Mouse (Mus musculus) CH12.LX (cell line): ENCODE results near the gene Ace3. TPM values are rescaled to one million over a fixed set of nuclear protein-coding genes. Genes with fewer than 3 reads are reported as not detected.

Experiments used
- DNase-seq: peaks from one replicate; pipeline ENCODE4 v3.0.0-alpha.2; 2013; ENCODE audit errors: extremely low read depth
- H3K27ac ChIP-seq: 2 replicates; pipeline ENCODE4 v1.5.1; 2012; ENCODE audit warnings: low read depth, mild to moderate bottlenecking, control low read depth, moderate library complexity; ENCODE audit not compliant: insufficient read depth
- H3K27me3 ChIP-seq: replicated peaks from 2 replicates; pipeline ENCODE3; 2012; ENCODE audit warnings: inconsistent platforms
- H3K36me3 ChIP-seq, 2 experiments: replicated peaks in 1 of 2; 2 replicates each; pipeline versions ENCODE3 to v1.6.1; 2012; ENCODE audit warnings: inconsistent platforms in 1 of 2, low read length in 1 of 2, mild to moderate bottlenecking in 1 of 2, mixed read lengths in 1 of 2, moderate library complexity in 1 of 2; ENCODE audit not compliant: control insufficient read depth in 1 of 2, insufficient read depth in 1 of 2
- H3K4me1 ChIP-seq, 2 experiments: 2 replicates each; pipeline ENCODE4 v1.6.1; 2012; ENCODE audit warnings: inconsistent platforms in 1 of 2, moderate library complexity in 1 of 2; ENCODE audit not compliant: insufficient read depth in 2 of 2, control insufficient read depth in 1 of 2
- H3K4me2 ChIP-seq: 2 replicates; pipeline ENCODE4 v1.6.1; 2012; ENCODE audit warnings: low read depth, mild to moderate bottlenecking, control low read depth; ENCODE audit not compliant: poor library complexity, insufficient read depth, severe bottlenecking
- H3K4me3 ChIP-seq, 3 experiments: fragments of 150-350 bp in 1 of 3; sonication (generic) in 1 of 3; replicated peaks in 1 of 3; 2 replicates each; pipeline versions ENCODE3 to v1.5.1; 2011 to 2012; ENCODE audit warnings: low read depth in 2 of 3, low read length in 2 of 3, mild to moderate bottlenecking in 2 of 3, moderate library complexity in 2 of 3, control low read depth in 1 of 3, improper control_type of control experiment in 1 of 3, inconsistent platforms in 1 of 3, mixed read lengths in 1 of 3; ENCODE audit not compliant: poor library complexity in 1 of 3
- H3K79me2 ChIP-seq: replicated peaks from 2 replicates; pipeline ENCODE4 v1.6.1; 2012; ENCODE audit warnings: mild to moderate bottlenecking, moderate library complexity; ENCODE audit not compliant: control insufficient read depth, poor library complexity, insufficient read depth, severe bottlenecking; ENCODE audit errors: extremely low read depth
- H3K9ac ChIP-seq: 2 replicates; pipeline ENCODE4 v1.6.1; 2012; ENCODE audit warnings: low read depth, mild to moderate bottlenecking, control low read depth, moderate library complexity; ENCODE audit not compliant: insufficient read depth
- H3K9me3 ChIP-seq: replicated peaks from 2 replicates; pipeline ENCODE3; 2012; ENCODE audit warnings: low read length, inconsistent platforms, mixed read lengths
- BHLHE40 ChIP-seq: IDR thresholded peaks from 2 replicates; pipeline ENCODE4 v1.6.1; 2011; ENCODE audit warnings: mild to moderate bottlenecking, low read depth, low read length, improper control_type of control experiment
- CHD1 ChIP-seq: IDR thresholded peaks from 2 replicates; pipeline ENCODE4 v1.6.1; 2012; ENCODE audit warnings: low read depth, low read length, improper control_type of control experiment, inconsistent platforms
- CHD2 ChIP-seq: IDR thresholded peaks from 2 replicates; pipeline ENCODE4 v1.6.1; 2011; ENCODE audit warnings: low read length, improper control_type of control experiment
- E2F4 ChIP-seq: IDR thresholded peaks from 2 replicates; pipeline ENCODE4 v1.6.1; 2011; ENCODE audit warnings: low read depth, low read length, improper control_type of control experiment; ENCODE audit not compliant: insufficient replicate concordance
- EP300 ChIP-seq: IDR thresholded peaks from 2 replicates; pipeline ENCODE4 v1.6.1; 2011; ENCODE audit warnings: low read length, improper control_type of control experiment
- ETS1 ChIP-seq: conservative IDR thresholded peaks from 2 replicates; pipeline ENCODE4 v1.6.1; 2012; ENCODE audit warnings: low read depth, mild to moderate bottlenecking, inconsistent platforms, low read length, improper control_type of control experiment, moderate library complexity
- GABPA ChIP-seq: IDR thresholded peaks from 2 replicates; pipeline ENCODE4 v1.6.1; 2012; ENCODE audit warnings: low read depth, low read length, improper control_type of control experiment, inconsistent platforms; ENCODE audit not compliant: insufficient replicate concordance
- IRF4 ChIP-seq: IDR thresholded peaks from 2 replicates; pipeline ENCODE4 v1.6.1; 2014; ENCODE audit warnings: low read depth, mild to moderate bottlenecking, inconsistent platforms, low read length, improper control_type of control experiment
- JUN ChIP-seq: IDR thresholded peaks from 2 replicates; pipeline ENCODE4 v1.6.1; 2011; ENCODE audit warnings: low read depth, mild to moderate bottlenecking, low read length, improper control_type of control experiment, moderate library complexity; ENCODE audit not compliant: insufficient read depth
- JUND ChIP-seq: conservative IDR thresholded peaks from 2 replicates; pipeline ENCODE4 v1.6.1; 2011; ENCODE audit warnings: low read depth, low read length, improper control_type of control experiment
- MAFK ChIP-seq: IDR thresholded peaks from 2 replicates; pipeline ENCODE4 v1.6.1; 2011; ENCODE audit warnings: low read length, improper control_type of control experiment; ENCODE audit not compliant: insufficient replicate concordance
- MAX ChIP-seq: IDR thresholded peaks from 2 replicates; pipeline ENCODE4 v1.6.1; 2011; ENCODE audit warnings: low read length, improper control_type of control experiment
- MAZ ChIP-seq: IDR thresholded peaks from 2 replicates; pipeline ENCODE4 v1.6.1; 2012; ENCODE audit warnings: low read depth, mild to moderate bottlenecking, inconsistent platforms, low read length, improper control_type of control experiment, moderate library complexity
- MEF2A ChIP-seq: IDR thresholded peaks from 2 replicates; pipeline ENCODE4 v1.6.1; 2014; ENCODE audit warnings: low read depth, mild to moderate bottlenecking, inconsistent platforms, low read length, improper control_type of control experiment, borderline replicate concordance
- NELFE ChIP-seq: IDR thresholded peaks from 2 replicates; pipeline ENCODE4 v1.6.1; 2011; ENCODE audit warnings: low read depth, low read length, improper control_type of control experiment
- POLR2A ChIP-seq: IDR thresholded peaks from 2 replicates; pipeline ENCODE4 v1.6.1; 2011; ENCODE audit warnings: low read depth, mild to moderate bottlenecking, improper control_type of control experiment, low read length
- RCOR1 ChIP-seq: conservative IDR thresholded peaks from 2 replicates; pipeline ENCODE4 v1.6.1; 2012; ENCODE audit warnings: low read depth, mild to moderate bottlenecking, inconsistent platforms, low read length, improper control_type of control experiment
- SMC3 ChIP-seq: IDR thresholded peaks from 2 replicates; pipeline ENCODE4 v1.6.1; 2011; ENCODE audit warnings: low read depth, low read length, improper control_type of control experiment
- TBP ChIP-seq: conservative IDR thresholded peaks from 2 replicates; pipeline ENCODE4 v1.6.1; 2011; ENCODE audit warnings: low read depth, low read length, improper control_type of control experiment
- UBTF ChIP-seq: IDR thresholded peaks from 2 replicates; pipeline ENCODE4 v1.6.1; 2012; ENCODE audit warnings: low read depth, mild to moderate bottlenecking, inconsistent platforms, low read length, improper control_type of control experiment, moderate library complexity
- USF2 ChIP-seq: conservative IDR thresholded peaks from 2 replicates; pipeline ENCODE4 v1.6.1; 2011; ENCODE audit warnings: low read depth, low read length, improper control_type of control experiment
- ZKSCAN1 ChIP-seq: IDR thresholded peaks from 2 replicates; pipeline ENCODE4 v1.6.1; 2012; ENCODE audit warnings: low read depth, inconsistent platforms, low read length, improper control_type of control experiment, borderline replicate concordance
- ZMIZ1 ChIP-seq: IDR thresholded peaks from 2 replicates; pipeline ENCODE4 v1.6.1; 2012; ENCODE audit warnings: low read depth, mild to moderate bottlenecking, inconsistent platforms, low read length, improper control_type of control experiment
- dilution Hi-C: fragments of 300-500 bp; cut with MboI; formaldehyde crosslinking; loops from 2 replicates; pipeline ENCODE4 v1.14.3; 2020; ENCODE audit warnings: low sequenced_read_pairs; ENCODE audit not compliant: extremely low pct_unique_long_range_greater_than_20kb, extremely low pct_ligation_motif_present
- in situ Hi-C: fragments of 300-500 bp; cut with MboI; formaldehyde crosslinking; loops from 3 replicates; pipeline ENCODE4 v1.14.3; 2019; ENCODE audit warnings: low sequenced_read_pairs, low pct_ligation_motif_present, low pct_unique_long_range_greater_than_20kb, mixed read lengths
- polyA plus RNA-seq: library from polyadenylated mRNA; unstranded; fragments of >175 nt; gene quantifications from 2 replicates; pipeline ENCODE4 v1.2.1, GENCODE M21; 2012; ENCODE audit warnings: low read depth; ENCODE audit not compliant: insufficient read length
- total RNA-seq, 2 experiments: library from RNA; depleted of rRNA; stranded (reverse); fragments of 300-350 nt in 1 of 2; fragments of >200 nt in 1 of 2; gene quantifications; 2 replicates each; pipeline ENCODE4 v1.2.3; 2012 to 2014

The Ace3 gene
- total and polyA plus RNA-seq, 3 experiments, result not detected

- Histone ChIP-seq H3K27me3 (no peaks in the 10 kb centered on the region), H3K9me3 (no peaks in the 10 kb centered on the region), H3K4me3 (no peak overlapping the region), H3K4me1 (peaks cover 16 to 51% of the 10 kb centered on the region in 2 experiments), H3K79me2 (peaks cover 39% of the 10 kb centered on the region), H3K4me2 (no peak overlapping the region), H3K36me3 (peaks cover 30 to 79% of the 10 kb centered on the region in 2 experiments), H3K9ac (no peak overlapping the region), H3K27ac (no peak overlapping the region)
- no peak for DNase-seq
- TF ChIP-seq MAX, result no peak
- no peak for TF ChIP-seq CHD2
- no peak for TF ChIP-seq TBP
- TF ChIP-seq GABPA, result no peak
- no peak for TF ChIP-seq ZKSCAN1
- TF ChIP-seq UBTF, result no peak
- no peak for TF ChIP-seq ZMIZ1
- no peak for TF ChIP-seq ETS1
- no peak for TF ChIP-seq E2F4
- no peak for TF ChIP-seq MEF2A
- no peak for TF ChIP-seq IRF4
- TF ChIP-seq SMC3, result no peak
- TF ChIP-seq NELFE, result no peak
- dilution Hi-C loops, result no loop called here
- in situ Hi-C loops, result no loop called here
These were observed 50.8 kb downstream of the Ace3 start for GRCm38 (mm10) chr11:106045256-106045655.

- in situ Hi-C loops, result no loop called here
These were observed 51.3 kb downstream of the Ace3 start for GRCm38 (mm10) chr11:106045780-106046179.

GRCm38 (mm10) chr11:106046584-106046983 lies 52.1 kb downstream of the Ace3 start:
- Histone ChIP-seq H3K9ac (no peak overlapping the region), H3K79me2 (peaks cover 27% of the 10 kb centered on the region), H3K27me3 (no peaks in the 10 kb centered on the region), H3K4me1 (peaks cover 11 to 43% of the 10 kb centered on the region in 2 experiments), H3K4me2 (no peak overlapping the region), H3K36me3 (peaks cover 40 to 84% of the 10 kb centered on the region in 2 experiments), H3K4me3 (no peak overlapping the region), H3K9me3 (no peaks in the 10 kb centered on the region), H3K27ac (no peak overlapping the region)
- TF ChIP-seq UBTF (no peak), BHLHE40 (no peak), MAZ (no peak), JUN (no peak), USF2 (no peak), MAFK (no peak), POLR2A (no peak), JUND (no peak), IRF4 (no peak), RCOR1 (no peak), CHD1 (no peak), MEF2A (no peak), ZKSCAN1 (no peak), GABPA (no peak)
- DNase-seq, result no peak
- in situ Hi-C loops, result no loop called here
- dilution Hi-C loops, result no loop called here

More at GRCm38 (mm10) chr11:106045780-106046179, 51.3 kb downstream of the Ace3 start:
- Histone ChIP-seq H3K27me3 (no peaks in the 10 kb centered on the region), H3K79me2 (peaks cover 34% of the 10 kb centered on the region), H3K9ac (no peak overlapping the region), H3K9me3 (no peaks in the 10 kb centered on the region), H3K27ac (no peak overlapping the region), H3K4me3 (no peak overlapping the region), H3K4me2 (no peak overlapping the region), H3K36me3 (peaks cover 33 to 77% of the 10 kb centered on the region in 2 experiments), H3K4me1 (peaks cover 11 to 45% of the 10 kb centered on the region in 2 experiments)
- DNase-seq, result peak; percentile 43
- dilution Hi-C loops, result no loop called here
- peak; percentile 86 for TF ChIP-seq IRF4
- TF ChIP-seq MAFK, result no peak
- peak; percentile 60; the same call in 1 of the 2 replicates for TF ChIP-seq EP300
